Mouse (Mus musculus) cerebellum, postnatal 14 days (tissue): ENCODE measurements at regions not wholly inside any gene's neighbourhood (a gene's known extent, or its start where the extent isn't known, plus 50 kb on each side); places are given as distances from the start of the nearest gene placed in this dataset.

Experiments
- DNase-seq, 2 experiments: peaks; one replicate each; pipeline ENCODE4 v3.0.0; 2021; ENCODE audit warnings: mixed read lengths in 2 of 2

GRCm38 (mm10) chr17:82016391-82016790 is 278.2 kb upstream of the Slc8a1 start:
- DNase-seq, result no peak

DNA sequence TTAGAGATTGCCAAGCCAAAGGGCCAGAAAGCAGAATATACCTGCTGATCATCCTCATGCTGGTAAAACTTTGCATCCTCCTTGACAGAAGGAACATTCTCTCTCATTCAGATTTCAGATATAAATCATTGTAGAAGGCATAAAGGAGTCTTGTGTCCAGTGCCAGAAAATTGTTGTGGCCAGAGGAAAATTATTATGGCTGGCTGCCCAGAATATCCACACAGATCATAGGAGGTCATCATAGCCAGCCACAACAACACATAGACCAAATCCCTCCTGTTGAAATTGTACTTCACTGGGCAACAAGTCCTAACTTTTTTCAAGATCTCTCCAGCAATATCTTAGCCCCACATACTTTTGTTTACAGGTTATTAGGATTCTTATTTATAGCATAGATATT is 256.3 kb upstream of the Slc8a1 start:
- DNase-seq, result peak in 1 of 2 experiments; percentile 2
